Mouse (Mus musculus) embryo, embryonic 11.5 days (tissue): ENCODE measurements around the gene Rab24.
A peak's percentile ranks its signal among the peaks of the same experiment; 100 is the strongest.

ENCODE experiments used
- DNase-seq: peaks from one replicate; pipeline ENCODE4 v3.0.0-alpha.2; 2012; ENCODE audit warnings: low read depth, low spot score

Gene Rab24

GRCm38 (mm10) chr13:55321434-55322129 lies at the start of gene Rab24:
Gene Rab24 (minus strand): TSS chr13:55321946.
- DNase-seq, result peak; percentile 85

GRCm38 (mm10) chr13:55371007-55371681 lies 49.4 kb upstream of the Rab24 start:
- DNase-seq, result no peak

- DNase-seq, result no peak
Measured at GRCm38 (mm10) chr13:55370234-55370633, 48.5 kb upstream of the Rab24 start.

GRCm38 (mm10) chr13:55369531-55370114 lies 47.9 kb upstream of the Rab24 start, which contains the start of gene Rgs14:
Gene Rgs14 (plus strand): TSS chr13:55369732.
- DNase-seq, result no peak

GRCm38 (mm10) chr13:55368401-55368800 lies 46.7 kb upstream of the Rab24 start:
- DNase-seq, result no peak

- peak; percentile 96 for DNase-seq
Measured at GRCm38 (mm10) chr13:55362453-55363060, 40.8 kb upstream of the Rab24 start, which contains the start of gene Lman2. Gene Lman2 (minus strand): TSS chr13:55362783.

- DNase-seq, result peak; percentile 8
Measured at GRCm38 (mm10) chr13:55361974-55362452, 40.3 kb upstream of the Rab24 start.

GRCm38 (mm10) chr13:55361145-55361544 lies 39.4 kb upstream of the Rab24 start:
- no peak for DNase-seq

GRCm38 (mm10) chr13:55346745-55347144 lies 25.0 kb upstream of the Rab24 start:
- DNase-seq, result no peak

GRCm38 (mm10) chr13:55344286-55344685 lies 22.5 kb upstream of the Rab24 start:
- no peak for DNase-seq

- DNase-seq, result no peak
Measured at GRCm38 (mm10) chr13:55342469-55342868, 20.7 kb upstream of the Rab24 start.

GRCm38 (mm10) chr13:55339259-55339658 lies 17.5 kb upstream of the Rab24 start:
- no peak for DNase-seq

- DNase-seq, result no peak
Measured at GRCm38 (mm10) chr13:55338131-55339054, 16.6 kb upstream of the Rab24 start.

- no peak for DNase-seq
Measured at GRCm38 (mm10) chr13:55337341-55337975, 15.7 kb upstream of the Rab24 start.

- no peak for DNase-seq
Measured at GRCm38 (mm10) chr13:55335701-55336100, 14.0 kb upstream of the Rab24 start.

- DNase-seq, result no peak
Measured at GRCm38 (mm10) chr13:55332331-55332730, 10.6 kb upstream of the Rab24 start.

- no peak for DNase-seq
Measured at GRCm38 (mm10) chr13:55330567-55331400, 9.0 kb upstream of the Rab24 start.

GRCm38 (mm10) chr13:55329683-55330566 lies 8.2 kb upstream of the Rab24 start, which contains the start of gene Mxd3:
Gene Mxd3 (minus strand): TSS chr13:55329823.
- peak; percentile 82 for DNase-seq
